8 mouse cellular contexts compared by ENCODE assay signal in the genomic region with DNA sequence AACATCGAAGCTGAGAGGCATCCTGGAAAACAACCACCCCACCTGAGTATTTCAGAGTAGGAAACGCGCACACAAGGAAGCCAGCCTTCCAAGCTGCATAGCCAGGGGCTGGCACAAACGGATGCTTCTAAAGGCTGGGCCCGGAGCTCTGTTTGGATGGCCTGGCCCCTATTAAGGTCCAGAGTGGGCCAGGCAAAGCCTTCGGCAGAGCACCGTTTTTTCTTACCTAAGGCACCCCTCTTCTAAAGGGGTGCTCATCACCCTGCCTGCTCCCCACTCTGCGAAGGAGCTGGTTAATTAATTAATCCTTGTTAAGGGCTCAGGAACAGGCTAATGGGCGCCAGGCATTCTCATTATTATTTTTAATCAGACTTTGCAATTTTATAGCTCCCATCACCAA.
DNase-seq lines count a peak whose midpoint lies in the region; ATAC-seq lines count a peak whose summit lies in the region.

No protein-coding gene starts in this region.

- no peaks in the 10 kb centered on the region for H3K36me3 ChIP-seq in heart, embryonic 12.5 days
- H3K36me3 ChIP-seq in neural tube, embryonic 11.5 days (ENCODE audit: control insufficient read depth, insufficient read depth, low read length): no peaks in the 10 kb centered on the region
- no peaks in the 10 kb centered on the region for H3K36me3 ChIP-seq in hindbrain, embryonic 16.5 days (ENCODE audit: control insufficient read depth, insufficient read depth, low read length)
- H3K36me3 ChIP-seq in neural tube, embryonic 13.5 days: no peaks in the 10 kb centered on the region

- intact Hi-C loops in heart, postnatal 25 days (cut with DNase I): no loop called here

- H3K4me2 ChIP-seq in heart, embryonic 12.5 days: peak overlapping the region; percentile 70
- no peak overlapping the region; the same call in 1 of the 2 replicates for H3K4me2 ChIP-seq in neural tube, embryonic 11.5 days (ENCODE audit: low read depth)
- peak overlapping the region; percentile 59 for H3K4me2 ChIP-seq in hindbrain, embryonic 16.5 days (ENCODE audit: low read length)
- peak overlapping the region; percentile 56 for H3K4me2 ChIP-seq in neural tube, embryonic 13.5 days

- no peak overlapping the region for H3K4me3 ChIP-seq in heart, embryonic 12.5 days
- no peak overlapping the region for H3K4me3 ChIP-seq in neural tube, embryonic 11.5 days (ENCODE audit: low read depth, low read length)
- H3K4me3 ChIP-seq in hindbrain, embryonic 16.5 days (ENCODE audit: low read length): no peak overlapping the region
- no peak overlapping the region for H3K4me3 ChIP-seq in neural tube, embryonic 13.5 days

- ATAC-seq in heart, embryonic 12.5 days (ENCODE audit: insufficient number of reproducible peaks, low FRiP score): no peak
- ATAC-seq in neural tube, embryonic 11.5 days (ENCODE audit: insufficient read depth, low FRiP score, low TSS enrichment): 0 out of 2 replicates have a peak, but pooled peaks have one; percentile 40
- ATAC-seq in hindbrain, embryonic 16.5 days: peak; percentile 54
- ATAC-seq in neural tube, embryonic 13.5 days (ENCODE audit: low read depth): peak; percentile 30

- no peak overlapping the region for H3K27ac ChIP-seq in heart, embryonic 12.5 days (ENCODE audit: poor library complexity, severe bottlenecking)
- no peak overlapping the region for H3K27ac ChIP-seq in neural tube, embryonic 11.5 days (ENCODE audit: low read depth, low read length)
- no peak overlapping the region for H3K27ac ChIP-seq in hindbrain, embryonic 16.5 days (ENCODE audit: low read depth, low read length)
- peak overlapping the region; percentile 81 for H3K27ac ChIP-seq in neural tube, embryonic 13.5 days (replicated peaks)

- WGBS in heart, embryonic 12.5 days: 41% methylated on average over 9 of the region's 9 CpGs
- 33% methylated on average over 9 of the region's 9 CpGs for WGBS in neural tube, embryonic 11.5 days
- 26% methylated on average over 9 of the region's 9 CpGs for WGBS in hindbrain, embryonic 16.5 days
- WGBS in neural tube, embryonic 13.5 days: 17% methylated on average over 9 of the region's 9 CpGs

- 0 out of 2 replicates have a peak overlapping the region, but pooled peaks have one; percentile 48 for H3K9ac ChIP-seq in heart, embryonic 12.5 days
- no peak overlapping the region for H3K9ac ChIP-seq in neural tube, embryonic 11.5 days (ENCODE audit: low read length)
- peak overlapping the region; percentile 19 for H3K9ac ChIP-seq in hindbrain, embryonic 16.5 days (ENCODE audit: low read depth, low read length)
- peak overlapping the region; percentile 55; the same call in 1 of the 2 replicates for H3K9ac ChIP-seq in neural tube, embryonic 13.5 days

- H3K4me1 ChIP-seq in heart, embryonic 12.5 days (replicated peaks): peaks cover 11% of the 10 kb centered on the region
- peaks cover 4% of the 10 kb centered on the region; the same call in 1 of the 2 replicates for H3K4me1 ChIP-seq in neural tube, embryonic 11.5 days (ENCODE audit: control insufficient read depth, insufficient read depth, low read length)
- H3K4me1 ChIP-seq in hindbrain, embryonic 16.5 days (ENCODE audit: control insufficient read depth, insufficient read depth, low read depth, low read length): peaks cover 20% of the 10 kb centered on the region
- H3K4me1 ChIP-seq in neural tube, embryonic 13.5 days (replicated peaks): peaks cover 21% of the 10 kb centered on the region

- DNase-seq in heart, postnatal 25 days (ENCODE audit: low spot score): no peak
- no peak for DNase-seq in neural tube, embryonic 11.5 days (ENCODE audit: low spot score)
- DNase-seq in neural tube, embryonic 10.5 days (ENCODE audit: extremely low spot score, low spot score): no peak
- DNase-seq in ovary, postnatal 36 days (ENCODE audit: low spot score): no peak
- no peak for DNase-seq in layer of hippocampus, postnatal 25 days (ENCODE audit: extremely low spot score in 1 of 2, low spot score in 1 of 2)

- no peaks in the 10 kb centered on the region for H3K27me3 ChIP-seq in heart, embryonic 12.5 days (replicated peaks)
- H3K27me3 ChIP-seq in neural tube, embryonic 11.5 days (ENCODE audit: control insufficient read depth, insufficient read depth, low read length): no peaks in the 10 kb centered on the region
- H3K27me3 ChIP-seq in hindbrain, embryonic 16.5 days (replicated peaks; ENCODE audit: control insufficient read depth, insufficient read depth, low read length): no peaks in the 10 kb centered on the region
- no peaks in the 10 kb centered on the region for H3K27me3 ChIP-seq in neural tube, embryonic 13.5 days

- no peaks in the 10 kb centered on the region for H3K9me3 ChIP-seq in heart, embryonic 12.5 days (replicated peaks)
- no peaks in the 10 kb centered on the region for H3K9me3 ChIP-seq in neural tube, embryonic 11.5 days (ENCODE audit: control insufficient read depth, low read length)
- no peaks in the 10 kb centered on the region for H3K9me3 ChIP-seq in hindbrain, embryonic 16.5 days (ENCODE audit: control insufficient read depth, low read length)
- no peaks in the 10 kb centered on the region for H3K9me3 ChIP-seq in neural tube, embryonic 13.5 days
